Mouse (Mus musculus) liver, embryonic 18 days (tissue): Measurements from ENCODE around the gene Gm10061. TPM values are rescaled to one million over a fixed set of nuclear protein-coding genes. Genes with fewer than 3 reads are reported as not detected.

Experiments
- polyA plus RNA-seq: library from polyadenylated mRNA; depleted of rRNA; stranded (reverse); fragments of >200 nt; gene quantifications from 2 replicates; pipeline ENCODE4 v1.2.3, GENCODE M21; 2012; rRNA removed

The Gm10061 gene
- polyA plus RNA-seq, result not detected in 2 replicates

GRCm38 (mm10) chr16:89150786-89151185 lies at the start of gene Gm10061:
Gm10061 (plus strand) TSS chr16:89151086.

GRCm38 (mm10) chr16:89140551-89140950 lies 10.3 kb upstream of the Gm10061 start, which contains the start of gene Gm6358:
Gm6358 (plus strand) TSS chr16:89140851.

GRCm38 (mm10) chr16:89157652-89158051 lies 6.8 kb downstream of the Gm10061 start, which contains the start of gene Gm9789:
Gm9789 (plus strand) TSS chr16:89157952.

GRCm38 (mm10) chr16:89169190-89169589 lies 18.3 kb downstream of the Gm10061 start, which contains the start of gene Gm7735:
Gm7735 (plus strand) TSS chr16:89169490.

GRCm38 (mm10) chr16:89174435-89174834 lies 23.5 kb downstream of the Gm10061 start, which contains the start of gene 1110057P08Rik:
1110057P08Rik (plus strand) TSS chr16:89174735.

Other genes with a start within 250 kb of the Gm10061 start
- gene Krtap19-9b, start 218.8 kb upstream of the Gm10061 start, polyA plus RNA-seq, result not detected in 2 replicates
- gene Krtap16-3, start 188.2 kb upstream of the Gm10061 start, polyA plus RNA-seq, result not detected in 2 replicates
- not detected in 2 replicates for gene Krtap22-2, start 140.3 kb upstream of the Gm10061 start, polyA plus RNA-seq
- gene Gm10229, start 135.8 kb upstream of the Gm10061 start, polyA plus RNA-seq, result not detected in 2 replicates
- gene Krtap6-1, start 119.4 kb upstream of the Gm10061 start, polyA plus RNA-seq, result not detected in 2 replicates
- not detected in 2 replicates for gene Gm10228, start 109.6 kb upstream of the Gm10061 start, polyA plus RNA-seq
- gene Krtap6-5, start 103.2 kb upstream of the Gm10061 start, polyA plus RNA-seq, result not detected in 2 replicates
- not detected in 2 replicates for gene 1110025L11Rik, start 87.1 kb upstream of the Gm10061 start, polyA plus RNA-seq
- not detected in 2 replicates for gene Krtap6-3, start 67.1 kb upstream of the Gm10061 start, polyA plus RNA-seq
- gene Gm6358, start 10.2 kb upstream of the Gm10061 start, polyA plus RNA-seq, result not detected in 2 replicates
- not detected in 2 replicates for gene Gm9789, start 6.9 kb downstream of the Gm10061 start, polyA plus RNA-seq
- gene Gm7735, start 18.4 kb downstream of the Gm10061 start, polyA plus RNA-seq, result not detected in 2 replicates
- gene 1110057P08Rik, start 23.6 kb downstream of the Gm10061 start, polyA plus RNA-seq, result not detected in 2 replicates
- not detected in 2 replicates for gene Krtap20-2, start 54.8 kb downstream of the Gm10061 start, polyA plus RNA-seq